Mouse (Mus musculus) ES-Bruce4 (cell line): ENCODE measurements around the gene Top3b. TPM values are rescaled to one million over a fixed set of nuclear protein-coding genes. Genes with fewer than 3 reads are reported as not detected.

Source experiments
- H3K27ac ChIP-seq: 2 replicates; pipeline ENCODE4 v1.5.1; 2012; ENCODE audit warnings: low read length, inconsistent platforms; ENCODE audit not compliant: insufficient read depth
- H3K27me3 ChIP-seq: 2 replicates; pipeline ENCODE4 v1.6.1; 2012; ENCODE audit warnings: mild to moderate bottlenecking, low read length, inconsistent platforms; ENCODE audit not compliant: control insufficient read depth, poor library complexity, insufficient read depth, severe bottlenecking
- H3K36me3 ChIP-seq: 2 replicates; pipeline ENCODE4 v1.6.1; 2012; ENCODE audit warnings: inconsistent platforms, mild to moderate bottlenecking, low read length, moderate library complexity; ENCODE audit not compliant: control insufficient read depth, poor library complexity, insufficient read depth, severe bottlenecking
- H3K4me1 ChIP-seq: one replicate; pipeline ENCODE4 v1.8.1; 2011; ENCODE audit warnings: low read length; ENCODE audit not compliant: control insufficient read depth, insufficient read depth
- H3K4me3 ChIP-seq: 2 replicates; pipeline ENCODE4 v1.5.1; 2011; ENCODE audit warnings: low read depth, mild to moderate bottlenecking, low read length
- H3K9ac ChIP-seq: 2 replicates; pipeline ENCODE4 v1.6.1; 2012; ENCODE audit warnings: low read depth, mild to moderate bottlenecking, inconsistent platforms; ENCODE audit not compliant: poor library complexity, severe bottlenecking
- H3K9me3 ChIP-seq: replicated peaks from 2 replicates; pipeline ENCODE4 v1.6.1; 2012; ENCODE audit warnings: mild to moderate bottlenecking, low read length, inconsistent platforms; ENCODE audit not compliant: control insufficient read depth, poor library complexity, insufficient read depth, severe bottlenecking
- CTCF ChIP-seq: IDR thresholded peaks from one replicate; pipeline ENCODE4 v1.8.1; 2011; ENCODE audit warnings: low read depth, low read length
- EP300 ChIP-seq: IDR thresholded peaks from 2 replicates; pipeline ENCODE4 v1.6.1; 2011; ENCODE audit warnings: low read depth, low read length; ENCODE audit not compliant: insufficient read depth
- POLR2A ChIP-seq: IDR thresholded peaks from one replicate; pipeline ENCODE4 v1.8.1; 2011; ENCODE audit warnings: low read length; ENCODE audit not compliant: insufficient read depth
- polyA plus RNA-seq: library from polyadenylated mRNA; stranded (reverse); fragments of >200 nt; gene quantifications from 2 replicates; pipeline ENCODE4 v1.2.4, GENCODE M21; 2011; ENCODE audit warnings: low read depth; ENCODE audit not compliant: missing spikeins, insufficient read depth, insufficient read length

Top3b gene
- polyA plus RNA-seq, 1 experiment, result 195 TPM

- Histone ChIP-seq H3K9me3 (no peaks in the 10 kb centered on the region), H3K27ac (peak within 1 kb of the TSS; percentile 95), H3K4me3 (no peak within 1 kb of the TSS), H3K4me1 (peaks cover 7% of the 10 kb centered on the region), H3K27me3 (no peaks in the 10 kb centered on the region), H3K36me3 (no peaks in the 10 kb centered on the region), H3K9ac (no peak within 1 kb of the TSS)
- TF ChIP-seq CTCF, result no peak
- no peak for TF ChIP-seq POLR2A
- no peak for TF ChIP-seq EP300
These were observed 6.6 kb upstream of the Top3b start, which contains the start of gene Igll1 for GRCm38 (mm10) chr16:16863978-16864377. Gene Igll1 (minus strand): TSS chr16:16863985.

DNA sequence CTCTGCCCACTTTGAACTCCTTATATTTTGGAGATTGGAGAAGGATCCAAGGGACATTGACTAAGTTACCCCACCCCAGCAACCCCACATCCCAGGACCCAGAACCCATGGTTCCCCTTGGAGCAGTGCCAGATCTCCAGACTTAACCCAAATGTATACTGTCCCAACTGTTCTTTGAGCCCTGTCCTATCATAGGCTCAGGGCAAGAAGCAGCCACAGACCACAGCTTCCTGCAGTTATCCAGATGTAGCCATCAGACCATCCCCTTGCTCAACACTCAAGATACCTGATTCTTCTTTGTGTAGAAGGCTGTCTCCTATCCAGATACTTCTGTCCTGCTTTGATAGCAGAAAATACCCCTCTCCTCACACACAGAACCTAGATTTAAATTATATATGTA, 5.3 kb upstream of the Top3b start:
- Histone ChIP-seq H3K27ac (peak overlapping the region; percentile 95), H3K9me3 (no peaks in the 10 kb centered on the region), H3K4me3 (no peak overlapping the region), H3K9ac (peak overlapping the region; percentile 42; the same call in 1 of the 2 replicates), H3K27me3 (no peaks in the 10 kb centered on the region), H3K36me3 (no peaks in the 10 kb centered on the region), H3K4me1 (peaks cover 7% of the 10 kb centered on the region)
- TF ChIP-seq CTCF, result no peak
- TF ChIP-seq POLR2A, result no peak
- TF ChIP-seq EP300, result no peak

- Histone ChIP-seq H3K9ac (peak overlapping the region; percentile 42), H3K27me3 (no peaks in the 10 kb centered on the region), H3K4me3 (no peak overlapping the region), H3K27ac (peak overlapping the region; percentile 99), H3K9me3 (no peaks in the 10 kb centered on the region), H3K4me1 (peaks cover 7% of the 10 kb centered on the region), H3K36me3 (no peaks in the 10 kb centered on the region)
- TF ChIP-seq CTCF (no peak), EP300 (peak; percentile 100), POLR2A (no peak)
These were observed 4.6 kb upstream of the Top3b start for GRCm38 (mm10) chr16:16865696-16866561.

- Histone ChIP-seq H3K9ac (peak overlapping the region; percentile 55; the same call in 1 of the 2 replicates), H3K4me3 (peak overlapping the region; percentile 87; the same call in 1 of the 2 replicates), H3K27me3 (no peaks in the 10 kb centered on the region), H3K36me3 (peaks cover 10% of the 10 kb centered on the region), H3K27ac (peak overlapping the region; percentile 70; the same call in 1 of the 2 replicates), H3K9me3 (no peaks in the 10 kb centered on the region), H3K4me1 (peaks cover 5% of the 10 kb centered on the region)
- TF ChIP-seq POLR2A (no peak), CTCF (no peak), EP300 (no peak)
These were observed 307 bp upstream of the Top3b start for GRCm38 (mm10) chr16:16870241-16870616.

DNA sequence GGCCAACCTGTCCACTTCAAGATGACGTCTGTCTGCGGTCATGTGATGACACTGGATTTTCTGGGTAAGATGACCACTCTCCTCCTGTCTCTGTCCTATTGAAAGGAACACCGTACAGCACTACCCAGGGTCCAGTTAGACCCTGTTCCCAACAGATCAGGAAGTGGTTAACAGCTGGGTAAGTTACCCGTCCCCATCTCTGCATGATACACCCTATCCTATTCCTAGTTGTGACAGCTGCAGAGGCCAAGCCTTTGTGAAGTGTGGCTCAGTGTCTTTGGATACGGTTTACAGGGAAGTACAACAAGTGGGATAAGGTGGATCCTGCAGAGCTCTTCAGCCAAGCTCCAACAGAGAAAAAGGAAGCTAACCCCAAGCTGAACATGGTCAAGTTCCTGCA, 8.5 kb downstream of the Top3b start:
- no peak overlapping the region for H3K9ac ChIP-seq
- H3K9me3 ChIP-seq, result no peaks in the 10 kb centered on the region
- H3K4me3 ChIP-seq, result no peak overlapping the region
- TF ChIP-seq EP300, result no peak
- no peak for TF ChIP-seq POLR2A
- no peaks in the 10 kb centered on the region for H3K4me1 ChIP-seq
- no peak overlapping the region for H3K27ac ChIP-seq
- no peaks in the 10 kb centered on the region for H3K27me3 ChIP-seq
- H3K36me3 ChIP-seq, result peaks cover 90% of the 10 kb centered on the region

DNA sequence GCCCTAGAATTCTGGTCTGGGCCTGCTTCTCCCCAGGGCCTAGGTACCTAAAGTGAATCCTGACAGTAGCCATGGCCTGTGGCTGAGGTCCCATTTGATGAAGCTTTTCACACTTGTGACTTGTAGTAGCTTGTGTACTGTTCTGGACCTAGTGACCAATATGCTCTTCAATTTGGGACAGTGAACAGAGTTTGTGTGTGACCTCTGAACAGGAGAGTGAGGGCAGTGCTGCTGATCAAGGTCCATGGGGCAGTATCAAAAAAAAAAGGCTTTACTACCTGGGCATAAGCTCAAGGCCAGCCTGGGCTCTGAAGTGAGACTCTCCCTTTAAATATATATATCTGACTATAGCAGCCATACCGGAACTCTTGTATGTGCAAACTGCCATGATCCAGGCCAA, 17.8 kb downstream of the Top3b start:
- TF ChIP-seq POLR2A (no peak), EP300 (no peak), CTCF (no peak)
- no peak overlapping the region for H3K4me3 ChIP-seq
- peaks cover 96% of the 10 kb centered on the region for H3K36me3 ChIP-seq
- no peak overlapping the region for H3K27ac ChIP-seq
- H3K9me3 ChIP-seq, result no peaks in the 10 kb centered on the region
- no peak overlapping the region for H3K9ac ChIP-seq
- H3K27me3 ChIP-seq, result no peaks in the 10 kb centered on the region
- no peaks in the 10 kb centered on the region for H3K4me1 ChIP-seq
